Mouse (Mus musculus) liver, adult 2 months (tissue): ENCODE measurements around the gene H2-Oa.

Experiments used
- CTCF ChIP-seq: fragments of 200-500 bp; IDR thresholded peaks from 2 replicates; pipeline ENCODE4 v1.5.1; 2011; ENCODE audit warnings: low read depth, low read length, control low read depth
- POLR2A ChIP-seq: fragments of 200-500 bp; IDR thresholded peaks from 2 replicates; pipeline ENCODE4 v1.6.1; 2011; ENCODE audit warnings: low read length, control low read depth; ENCODE audit not compliant: insufficient read depth; ENCODE audit errors: extremely low read depth

GRCm38 (mm10) chr17:34121879-34122187, 29.7 kb downstream of the H2-Oa start:
- TF ChIP-seq POLR2A (no peak), CTCF (no peak)
